Mouse (Mus musculus) ES-Bruce4 (cell line): Measurements from ENCODE around the gene Mylpf.

Source experiments
- EP300 ChIP-seq: IDR thresholded peaks from 2 replicates; pipeline ENCODE4 v1.6.1; 2011; ENCODE audit warnings: low read depth, low read length; ENCODE audit not compliant: insufficient read depth
- POLR2A ChIP-seq: IDR thresholded peaks from one replicate; pipeline ENCODE4 v1.8.1; 2011; ENCODE audit warnings: low read length; ENCODE audit not compliant: insufficient read depth

DNA sequence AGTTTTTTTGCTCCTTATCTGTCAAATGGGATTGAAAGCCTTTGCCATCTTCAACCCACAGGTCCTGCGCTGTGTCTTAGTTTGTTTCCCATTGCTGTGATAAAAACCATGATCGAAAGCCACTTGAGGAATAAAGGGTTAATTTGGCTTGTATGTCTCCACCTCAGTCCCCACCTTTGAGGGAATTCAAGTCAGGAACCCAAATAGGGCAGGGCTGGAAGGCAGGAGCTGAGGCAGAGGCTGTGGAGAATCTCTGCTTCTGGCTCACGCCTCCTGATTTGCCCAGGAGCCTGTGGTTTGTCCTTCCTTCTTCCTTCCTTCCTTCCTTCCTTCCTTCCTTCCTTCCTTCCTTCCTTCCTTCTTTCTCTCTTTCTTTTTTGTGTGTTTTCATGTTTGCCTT lies 14.4 kb downstream of the Mylpf start:
- TF ChIP-seq EP300: 0 out of 2 replicates have a peak, but pooled peaks have one; percentile 37
- TF ChIP-seq POLR2A: no peak
